Comparison of ENCODE assay signal across 13 mouse cellular contexts in genomic region chr7:35958731-35959130, GRCm38 (mm10).
DNase-seq lines count a peak whose midpoint lies in the region; ATAC-seq lines count a peak whose summit lies in the region.
"Had no signal": no experiment of that assay in that cellular context is flagged by ENCODE, and none has a peak within 500 bp of the region (broad histone marks: within the 10 kb centered on the region; RNA-seq: fewer than 3 reads in every experiment).

No protein-coding gene starts in this region.

- ATAC-seq in kidney, embryonic 14.5 days (ENCODE audit: low FRiP score, low TSS enrichment) = no peak

- H3K27ac ChIP-seq in kidney, embryonic 14.5 days (ENCODE audit: low read depth, low read length) = no peak overlapping the region
- H3K27ac ChIP-seq: hindbrain, embryonic 15.5 days; macrophage; stomach, embryonic 15.5 days had no signal

- H3K4me3 ChIP-seq in kidney, embryonic 14.5 days (ENCODE audit: low read length) = no peak overlapping the region
- H3K4me3 ChIP-seq: hindbrain, embryonic 15.5 days; stomach, embryonic 15.5 days had no signal

- H3K9me3 ChIP-seq in kidney, embryonic 14.5 days (ENCODE audit: control insufficient read depth, low read length) = no peaks in the 10 kb centered on the region
- H3K9me3 ChIP-seq: hindbrain, embryonic 15.5 days; stomach, embryonic 15.5 days had no signal

- H3K4me2 ChIP-seq in kidney, embryonic 14.5 days (replicated peaks; ENCODE audit: low read depth, low read length) = no peak overlapping the region
- H3K4me2 ChIP-seq: hindbrain, embryonic 15.5 days; stomach, embryonic 15.5 days had no signal

- WGBS in kidney, embryonic 14.5 days = 41% methylated on average over 5 of the region's 5 CpGs

- H3K36me3 ChIP-seq in kidney, embryonic 14.5 days (ENCODE audit: control insufficient read depth, insufficient read depth, low read length) = no peaks in the 10 kb centered on the region
- H3K36me3 ChIP-seq: hindbrain, embryonic 15.5 days; stomach, embryonic 15.5 days had no signal

- DNase-seq in adrenal gland, postnatal 10 days = peak; percentile 4
- DNase-seq in adrenal gland, adult 8-10 months = no peak
- peak; percentile 30 to 32 for DNase-seq in kidney, postnatal 4 days
- peak; percentile 27 for DNase-seq in retina, embryonic 14.5 days (ENCODE audit: low spot score)
- DNase-seq in retina, postnatal 1 day = no peak
- peak; percentile 25 for DNase-seq in lung, postnatal 36 days
- no peak for DNase-seq in heart, postnatal 4 days
- DNase-seq: cerebellum, adult 2 months; right cerebral cortex, adult 18-20 months had no signal

- 0 out of 2 replicates have a peak, but pooled peaks cover 3% of the 10 kb centered on the region for H3K4me1 ChIP-seq in kidney, embryonic 14.5 days (ENCODE audit: control insufficient read depth, insufficient read depth, low read length)
- H3K4me1 ChIP-seq: hindbrain, embryonic 15.5 days; stomach, embryonic 15.5 days had no signal

- H3K9ac ChIP-seq in kidney, embryonic 14.5 days (ENCODE audit: low read depth, low read length) = no peak overlapping the region
- H3K9ac ChIP-seq: hindbrain, embryonic 15.5 days; stomach, embryonic 15.5 days had no signal

- no peaks in the 10 kb centered on the region for H3K27me3 ChIP-seq in kidney, embryonic 14.5 days (ENCODE audit: control insufficient read depth, insufficient read depth, low read length)
- H3K27me3 ChIP-seq: hindbrain, embryonic 15.5 days; stomach, embryonic 15.5 days had no signal

Comparison
In these comparisons a context has a peak if more than half of its experiments do, and no peak if none do; other contexts are left out.
1. DNase-seq: peak in adrenal gland, postnatal 10 days (single experiment), kidney, postnatal 4 days (2 of 2), retina, embryonic 14.5 days (single experiment) and lung, postnatal 36 days (single experiment); none in adrenal gland, adult 8-10 months (single experiment), retina, postnatal 1 day (single experiment) and heart, postnatal 4 days (single experiment).